Mouse (Mus musculus): Measurements from ENCODE around the gene Pip5k1c. TPM values are rescaled to one million over a fixed set of nuclear protein-coding genes. Genes with fewer than 3 reads are reported as not detected.

Gene Pip5k1c
- polyA plus RNA-seq, 1 experiment, result 70.7 TPM

DNA sequence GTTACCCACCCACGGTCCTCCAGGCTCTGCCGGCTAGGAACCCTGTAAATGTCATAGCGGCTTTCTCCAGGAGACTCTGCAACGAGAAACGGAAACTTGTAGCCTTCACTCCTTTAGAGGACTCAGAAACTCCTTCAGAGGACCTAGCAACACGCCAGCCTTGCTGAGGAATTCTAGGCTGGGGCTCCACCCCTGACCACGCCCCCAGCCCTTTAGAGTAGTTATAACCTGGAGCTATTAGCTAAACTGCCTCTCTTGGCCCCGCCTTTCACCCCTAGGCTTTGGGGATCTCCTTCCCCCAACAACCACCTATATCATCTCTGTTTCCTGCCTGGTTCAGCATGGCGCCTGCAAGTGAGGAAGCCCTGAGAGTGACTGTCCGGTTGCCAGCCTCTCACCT is 13.3 kb upstream of the Pip5k1c start:
- Histone ChIP-seq H3K4me1 (ENCODE audit: control insufficient read depth, insufficient read depth, low read length) (no peaks in the 10 kb centered on the region), H3K27ac (ENCODE audit: insufficient read depth, low read depth, low read length) (no peak overlapping the region), H3K27me3 (replicated peaks; ENCODE audit: control insufficient read depth, insufficient read depth, low read length) (no peaks in the 10 kb centered on the region), H3K36me3 (ENCODE audit: control insufficient read depth, insufficient read depth, low read length) (no peaks in the 10 kb centered on the region), H3K4me3 (ENCODE audit: insufficient read depth, low read depth, low read length) (no peak overlapping the region)
- WGBS, result 42% methylated on average over 10 of the region's 10 CpGs
- TF ChIP-seq CTCF (conservative IDR thresholded peaks at IDR 0.05; ENCODE audit: insufficient read depth, insufficient read length, low read depth, low read length) (no peak), POLR2A (IDR thresholded peaks at IDR 0.05; ENCODE audit: low read depth, low read length) (no peak)
- no peak for DNase-seq

- Histone ChIP-seq H3K4me1 (ENCODE audit: control insufficient read depth, insufficient read depth, low read length) (peaks cover 12% of the 10 kb centered on the region), H3K4me3 (ENCODE audit: insufficient read depth, low read depth, low read length) (no peak overlapping the region), H3K27me3 (replicated peaks; ENCODE audit: control insufficient read depth, insufficient read depth, low read length) (no peaks in the 10 kb centered on the region), H3K36me3 (ENCODE audit: control insufficient read depth, insufficient read depth, low read length) (no peaks in the 10 kb centered on the region), H3K27ac (ENCODE audit: insufficient read depth, low read depth, low read length) (peak overlapping the region; percentile 66)
- TF ChIP-seq POLR2A (IDR thresholded peaks at IDR 0.05; ENCODE audit: low read depth, low read length) (no peak), CTCF (conservative IDR thresholded peaks at IDR 0.05; ENCODE audit: insufficient read depth, insufficient read length, low read depth, low read length) (no peak)
- 64% methylated on average over 6 of the region's 6 CpGs for WGBS
- peak; percentile 59 for DNase-seq
These were observed 8.6 kb upstream of the Pip5k1c start for GRCm38 (mm10) chr10:81284189-81284588.

DNA sequence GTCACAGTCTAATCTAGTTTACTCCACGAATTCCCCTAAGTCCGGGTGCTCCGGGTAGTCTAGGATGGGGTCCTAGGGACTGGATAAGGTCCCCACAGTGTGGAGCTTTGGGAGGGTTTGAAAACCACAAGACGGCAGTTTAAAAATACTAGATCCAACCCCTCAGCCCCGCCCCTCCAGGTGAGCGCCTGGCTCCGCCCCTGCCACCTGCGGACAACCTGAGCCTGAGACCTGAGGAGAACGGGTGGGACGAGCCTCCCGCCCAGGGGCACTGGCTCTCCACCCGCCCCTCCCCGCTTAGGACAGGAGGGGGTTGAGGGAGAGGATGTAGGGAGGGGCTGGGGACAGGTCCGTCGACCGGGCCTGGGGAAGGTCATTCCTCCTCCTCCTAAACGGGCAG is 8.0 kb upstream of the Pip5k1c start:
- H3K27me3 ChIP-seq (replicated peaks; ENCODE audit: control insufficient read depth, insufficient read depth, low read length), result no peaks in the 10 kb centered on the region
- 13% methylated on average over 17 of the region's 17 CpGs for WGBS
- H3K4me3 ChIP-seq (ENCODE audit: insufficient read depth, low read depth, low read length), result peak overlapping the region; percentile 55
- peak; percentile 78 for DNase-seq
- H3K4me1 ChIP-seq (ENCODE audit: control insufficient read depth, insufficient read depth, low read length), result peaks cover 12% of the 10 kb centered on the region
- TF ChIP-seq CTCF (conservative IDR thresholded peaks at IDR 0.05; ENCODE audit: insufficient read depth, insufficient read length, low read depth, low read length) (no peak), POLR2A (IDR thresholded peaks at IDR 0.05; ENCODE audit: low read depth, low read length) (no peak)
- H3K27ac ChIP-seq (ENCODE audit: insufficient read depth, low read depth, low read length), result peak overlapping the region; percentile 81
- no peaks in the 10 kb centered on the region for H3K36me3 ChIP-seq (ENCODE audit: control insufficient read depth, insufficient read depth, low read length)

GRCm38 (mm10) chr10:81285694-81286450 is 6.9 kb upstream of the Pip5k1c start:
- peak; percentile 94 for DNase-seq
- Histone ChIP-seq H3K4me3 (ENCODE audit: insufficient read depth, low read depth, low read length) (peak overlapping the region; percentile 55), H3K27me3 (replicated peaks; ENCODE audit: control insufficient read depth, insufficient read depth, low read length) (no peaks in the 10 kb centered on the region), H3K27ac (ENCODE audit: insufficient read depth, low read depth, low read length) (peak overlapping the region; percentile 81), H3K4me1 (ENCODE audit: control insufficient read depth, insufficient read depth, low read length) (peaks cover 12% of the 10 kb centered on the region), H3K36me3 (ENCODE audit: control insufficient read depth, insufficient read depth, low read length) (no peaks in the 10 kb centered on the region)
- TF ChIP-seq CTCF (conservative IDR thresholded peaks at IDR 0.05; ENCODE audit: insufficient read depth, insufficient read length, low read depth, low read length), result no peak
- no peak for TF ChIP-seq POLR2A (IDR thresholded peaks at IDR 0.05; ENCODE audit: low read depth, low read length)
- 2% methylated on average over 54 of the region's 54 CpGs for whole genome bisulfite sequencing

GRCm38 (mm10) chr10:81286586-81286985 is 6.2 kb upstream of the Pip5k1c start:
- Histone ChIP-seq H3K27me3 (replicated peaks; ENCODE audit: control insufficient read depth, insufficient read depth, low read length) (no peaks in the 10 kb centered on the region), H3K27ac (ENCODE audit: insufficient read depth, low read depth, low read length) (peak overlapping the region; percentile 49), H3K4me1 (ENCODE audit: control insufficient read depth, insufficient read depth, low read length) (peaks cover 12% of the 10 kb centered on the region), H3K36me3 (ENCODE audit: control insufficient read depth, insufficient read depth, low read length) (no peaks in the 10 kb centered on the region), H3K4me3 (ENCODE audit: insufficient read depth, low read depth, low read length) (no peak overlapping the region)
- peak; percentile 81 for DNase-seq
- TF ChIP-seq CTCF (conservative IDR thresholded peaks at IDR 0.05; ENCODE audit: insufficient read depth, insufficient read length, low read depth, low read length) (no peak), POLR2A (IDR thresholded peaks at IDR 0.05; ENCODE audit: low read depth, low read length) (no peak)
- WGBS, result 19% methylated on average over 6 of the region's 6 CpGs

- no peaks in the 10 kb centered on the region for H3K36me3 ChIP-seq (ENCODE audit: control insufficient read depth, insufficient read depth, low read length)
- 62% methylated on average over 8 of the region's 8 CpGs for WGBS
- no peaks in the 10 kb centered on the region for H3K27me3 ChIP-seq (replicated peaks; ENCODE audit: control insufficient read depth, insufficient read depth, low read length)
- H3K4me1 ChIP-seq (ENCODE audit: control insufficient read depth, insufficient read depth, low read length), result peaks cover 12% of the 10 kb centered on the region
- no peak overlapping the region for H3K4me3 ChIP-seq (ENCODE audit: insufficient read depth, low read depth, low read length)
- TF ChIP-seq CTCF (conservative IDR thresholded peaks at IDR 0.05; ENCODE audit: insufficient read depth, insufficient read length, low read depth, low read length) (peak; percentile 72), POLR2A (IDR thresholded peaks at IDR 0.05; ENCODE audit: low read depth, low read length) (no peak)
- no peak overlapping the region for H3K27ac ChIP-seq (ENCODE audit: insufficient read depth, low read depth, low read length)
- peak; percentile 53 for DNase-seq
These were observed 5.1 kb upstream of the Pip5k1c start for GRCm38 (mm10) chr10:81287513-81288157.

- TF ChIP-seq CTCF (conservative IDR thresholded peaks at IDR 0.05; ENCODE audit: insufficient read depth, insufficient read length, low read depth, low read length), result peak; percentile 45
- no peak for TF ChIP-seq POLR2A (IDR thresholded peaks at IDR 0.05; ENCODE audit: low read depth, low read length)
These were observed 4.2 kb upstream of the Pip5k1c start for GRCm38 (mm10) chr10:81288601-81289000.

More at GRCm38 (mm10) chr10:81288601-81289000, 4.2 kb upstream of the Pip5k1c start:
- no peak overlapping the region for H3K4me3 ChIP-seq (ENCODE audit: insufficient read depth, low read depth, low read length)
- peaks cover 14% of the 10 kb centered on the region for H3K4me1 ChIP-seq (ENCODE audit: control insufficient read depth, insufficient read depth, low read length)
- DNase-seq, result peak; percentile 43
- H3K27me3 ChIP-seq (replicated peaks; ENCODE audit: control insufficient read depth, insufficient read depth, low read length), result no peaks in the 10 kb centered on the region
- WGBS, result 46% methylated on average over 6 of the region's 6 CpGs
- no peak overlapping the region for H3K27ac ChIP-seq (ENCODE audit: insufficient read depth, low read depth, low read length)
- H3K36me3 ChIP-seq (ENCODE audit: control insufficient read depth, insufficient read depth, low read length), result no peaks in the 10 kb centered on the region
